Mouse (Mus musculus) G1E (cell line): ENCODE measurements around the gene Tor4a. TPM values are rescaled to one million over a fixed set of nuclear protein-coding genes. Genes with fewer than 3 reads are reported as not detected.

Source experiments
- ATAC-seq: 2 replicates; pipeline ENCODE4 v1.8.0; 2016; ENCODE audit warnings: mild to moderate bottlenecking; ENCODE audit not compliant: insufficient number of reproducible peaks, poor library complexity, low FRiP score, severe bottlenecking; ENCODE audit errors: extremely low read depth
- DNase-seq: peaks from one replicate; pipeline ENCODE4 v3.0.0; 2012; ENCODE audit warnings: low spot score
- H3K27me3 ChIP-seq: 2 replicates; pipeline ENCODE4 v1.6.1; 2012; ENCODE audit warnings: mild to moderate bottlenecking, low read length, inconsistent platforms; ENCODE audit not compliant: insufficient read depth
- H3K36me3 ChIP-seq: replicated peaks from 2 replicates; pipeline ENCODE3; 2012; ENCODE audit warnings: mild to moderate bottlenecking, inconsistent platforms
- H3K4me1 ChIP-seq: 2 replicates; pipeline ENCODE4 v1.6.1; 2012; ENCODE audit warnings: low read depth, low read length, inconsistent platforms, mixed read lengths; ENCODE audit not compliant: insufficient read depth
- H3K4me3 ChIP-seq: 2 replicates; pipeline ENCODE4 v1.5.1; 2012; ENCODE audit warnings: low read depth, mild to moderate bottlenecking, inconsistent platforms, low read length, moderate library complexity, mixed read lengths
- H3K9me3 ChIP-seq: replicated peaks from 2 replicates; pipeline ENCODE4 v1.6.1; 2012; ENCODE audit warnings: inconsistent platforms
- CTCF ChIP-seq: IDR thresholded peaks from 2 replicates; pipeline ENCODE4 v1.5.1; 2012; ENCODE audit warnings: low read depth, low read length, inconsistent platforms, mixed read lengths
- GATA1 ChIP-seq: IDR thresholded peaks from 2 replicates; pipeline ENCODE4 v1.6.1; 2012; ENCODE audit warnings: borderline replicate concordance, low read length, inconsistent platforms, mixed read lengths
- GATA2 ChIP-seq: IDR thresholded peaks from 2 replicates; pipeline ENCODE4 v1.6.1; 2012; ENCODE audit warnings: low read depth, low read length, inconsistent platforms, borderline replicate concordance
- POLR2AphosphoS5 ChIP-seq: IDR thresholded peaks from 2 replicates; pipeline ENCODE4 v1.6.1; 2012; ENCODE audit warnings: low read depth, low read length, inconsistent platforms; ENCODE audit not compliant: insufficient replicate concordance
- TAL1 ChIP-seq: conservative IDR thresholded peaks from 2 replicates; pipeline ENCODE4 v1.6.1; 2012; ENCODE audit warnings: low read depth, low read length, inconsistent platforms, mixed read lengths
- polyA plus RNA-seq: library from polyadenylated mRNA; stranded (reverse); fragments of >175 nt; gene quantifications from 2 replicates; pipeline ENCODE4 v1.2.3, GENCODE M21; 2012
- total RNA-seq, 2 experiments: library from RNA; stranded (forward) in 1 of 2; stranded (reverse) in 1 of 2; fragments of 200-1000 nt in 1 of 2; fragments of >200 nt in 1 of 2; fragmentation: Nextera tagmentation in 1 of 2; gene quantifications; 2 replicates each; pipeline ENCODE4 v1.2.3; 2014 to 2017

Tor4a gene
- total and polyA plus RNA-seq, 3 experiments: 12.3 to 33.8 (median 17.2) TPM

GRCm38 (mm10) chr2:25186575-25186930 is 10.1 kb downstream of the Tor4a start:
- H3K4me3 ChIP-seq: no peak overlapping the region
- TF ChIP-seq POLR2AphosphoS5: no peak
- no peak for TF ChIP-seq CTCF
- TF ChIP-seq GATA2: no peak
- no peak for TF ChIP-seq GATA1
- TF ChIP-seq TAL1: no peak
- no peak for ATAC-seq

GRCm38 (mm10) chr2:25185625-25186574 is 10.8 kb downstream of the Tor4a start:
- H3K4me3 ChIP-seq: peak overlapping the region; percentile 67; the same call in 1 of the 2 replicates
- peak; percentile 52 for DNase-seq
- H3K27me3 ChIP-seq: peaks cover 68% of the 10 kb centered on the region
- H3K9me3 ChIP-seq: peaks cover 7% of the 10 kb centered on the region
- no peak for ATAC-seq
- H3K36me3 ChIP-seq: peaks cover 2% of the 10 kb centered on the region
- TF ChIP-seq POLR2AphosphoS5: no peak
- TF ChIP-seq GATA2: no peak
- TF ChIP-seq GATA1: no peak
- TF ChIP-seq TAL1: no peak
- TF ChIP-seq CTCF: no peak
- H3K4me1 ChIP-seq: peaks cover 18% of the 10 kb centered on the region

More at GRCm38 (mm10) chr2:25186575-25186930, 10.1 kb downstream of the Tor4a start:
- no peak for DNase-seq
- H3K36me3 ChIP-seq: peaks cover 3% of the 10 kb centered on the region
- H3K4me1 ChIP-seq: peaks cover 15% of the 10 kb centered on the region
- H3K9me3 ChIP-seq: peaks cover under 1% of the 10 kb centered on the region; the same call in 1 of the 2 replicates
- H3K27me3 ChIP-seq: peaks cover 61% of the 10 kb centered on the region

- H3K4me3 ChIP-seq: no peak overlapping the region
- peaks cover 80% of the 10 kb centered on the region for H3K27me3 ChIP-seq
- peaks cover 23% of the 10 kb centered on the region for H3K4me1 ChIP-seq
- DNase-seq (no peak), ATAC-seq (no peak)
- TF ChIP-seq GATA1: no peak
- no peak for TF ChIP-seq TAL1
- TF ChIP-seq POLR2AphosphoS5: no peak
- no peak for TF ChIP-seq GATA2
- TF ChIP-seq CTCF: no peak
- H3K36me3 ChIP-seq: no peaks in the 10 kb centered on the region
- H3K9me3 ChIP-seq: peaks cover 12% of the 10 kb centered on the region
Measured at GRCm38 (mm10) chr2:25184496-25184895, 12.2 kb downstream of the Tor4a start.

- Histone ChIP-seq H3K4me1 (peaks cover 23% of the 10 kb centered on the region), H3K4me3 (no peak overlapping the region), H3K36me3 (no peaks in the 10 kb centered on the region), H3K9me3 (peaks cover 12% of the 10 kb centered on the region), H3K27me3 (peaks cover 90% of the 10 kb centered on the region)
- no peak for TF ChIP-seq CTCF
- no peak for TF ChIP-seq TAL1
- TF ChIP-seq GATA1: no peak
- no peak for TF ChIP-seq GATA2
- no peak for TF ChIP-seq POLR2AphosphoS5
- DNase-seq (no peak), ATAC-seq (no peak)
Measured at GRCm38 (mm10) chr2:25183336-25183735, 13.3 kb downstream of the Tor4a start.

GRCm38 (mm10) chr2:25182664-25183063 is 14.0 kb downstream of the Tor4a start:
- ATAC-seq: no peak
- H3K4me1 ChIP-seq: peaks cover 23% of the 10 kb centered on the region
- H3K4me3 ChIP-seq: no peak overlapping the region
- TF ChIP-seq CTCF: no peak
- TF ChIP-seq TAL1: no peak
- TF ChIP-seq POLR2AphosphoS5: no peak
- TF ChIP-seq GATA1: no peak
- TF ChIP-seq GATA2: no peak
- no peak for DNase-seq
- peaks cover 12% of the 10 kb centered on the region for H3K9me3 ChIP-seq
- peaks cover 95% of the 10 kb centered on the region for H3K27me3 ChIP-seq
- H3K36me3 ChIP-seq: no peaks in the 10 kb centered on the region

GRCm38 (mm10) chr2:25181891-25182397 is 14.7 kb downstream of the Tor4a start:
- TF ChIP-seq GATA2 (no peak), CTCF (no peak)
- DNase-seq (no peak), ATAC-seq (no peak)
- peaks cover 12% of the 10 kb centered on the region for H3K9me3 ChIP-seq
- H3K4me1 ChIP-seq: peaks cover 23% of the 10 kb centered on the region
- H3K27me3 ChIP-seq: peaks cover 95% of the 10 kb centered on the region
- H3K4me3 ChIP-seq: no peak overlapping the region
- no peaks in the 10 kb centered on the region for H3K36me3 ChIP-seq
